Mouse (Mus musculus) lung, adult 2 months (tissue): ENCODE data around the gene Eral1.

Experiments used
- CTCF ChIP-seq: fragments of 200-500 bp; IDR thresholded peaks from 2 replicates; pipeline ENCODE4 v1.5.1; 2011; ENCODE audit warnings: mild to moderate bottlenecking, low read length, control low read depth; ENCODE audit not compliant: insufficient read depth
- POLR2A ChIP-seq: fragments of 200-500 bp; IDR thresholded peaks from 2 replicates; pipeline ENCODE4 v1.6.1; 2011; ENCODE audit warnings: low read depth, mild to moderate bottlenecking, control low read depth, low read length, borderline replicate concordance; ENCODE audit errors: extremely low read depth

DNA sequence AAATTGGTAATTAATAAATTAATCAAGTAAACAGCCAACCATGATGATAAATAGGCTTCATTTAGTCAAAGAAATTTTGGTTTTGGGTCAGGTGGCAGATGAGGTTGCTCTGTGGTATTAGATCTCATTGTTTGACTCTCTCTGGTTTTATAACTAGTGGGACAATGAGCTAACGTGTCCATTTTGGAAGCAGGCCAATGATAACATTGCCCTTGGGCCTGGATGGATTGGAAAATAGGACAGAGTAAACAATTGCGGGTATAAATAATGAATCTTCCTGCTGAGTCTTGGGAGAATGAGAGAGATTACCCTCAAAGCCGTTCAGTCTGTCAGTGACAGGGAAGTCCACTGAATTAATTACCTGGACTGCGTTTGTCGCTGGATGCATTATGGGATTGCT lies 41.0 kb upstream of the Eral1 start:
- TF ChIP-seq CTCF (no peak), POLR2A (no peak)
